Mouse (Mus musculus) kidney, postnatal 36 days (tissue): Measurements from ENCODE around the gene Map1s.

Experiments
- DNase-seq, 2 experiments: peaks; one replicate each; pipeline ENCODE4 v3.0.0; 2021 to 2022; ENCODE audit warnings: mixed read lengths in 2 of 2

The Map1s gene

GRCm38 (mm10) chr8:70960703-70961472 lies 55.2 kb downstream of the Map1s start:
- no peak for DNase-seq

GRCm38 (mm10) chr8:70964159-70964558 lies 58.4 kb downstream of the Map1s start:
- DNase-seq: peak; percentile 44 to 79

- no peak for DNase-seq
Measured at GRCm38 (mm10) chr8:70964861-70965260, 59.1 kb downstream of the Map1s start.
